Mouse (Mus musculus): ENCODE measurements around the gene Pkp3. TPM values are rescaled to one million over a fixed set of nuclear protein-coding genes. Genes with fewer than 3 reads are reported as not detected.
A peak's percentile ranks its signal among the peaks of the same experiment; 100 is the strongest.
"Not testable (repeated sequence)": the region's sequence is repeated elsewhere in the genome, so short reads cannot be mapped to it uniquely, and the experiment has no call there.

Gene Pkp3
- not detected for total RNA-seq (2022)

GRCm38 (mm10) chr7:141077841-141078240 is at the start of gene Pkp3:
Gene Pkp3 (plus strand): TSS chr7:141078218.
- DNase-seq (ENCODE audit: low spot score in 2 of 2): no peak

- no peak for DNase-seq (ENCODE audit: low spot score in 2 of 2)
Observed at GRCm38 (mm10) chr7:141028831-141029230, 49.2 kb upstream of the Pkp3 start, which contains the start of gene Gm17387. Gene Gm17387 (plus strand): TSS chr7:141029131.

- no peak for DNase-seq (ENCODE audit: low spot score in 2 of 2)
Observed at GRCm38 (mm10) chr7:141030390-141030789, 47.6 kb upstream of the Pkp3 start.

- no peak for DNase-seq (ENCODE audit: low spot score in 2 of 2)
Observed at GRCm38 (mm10) chr7:141032458-141033167, 45.4 kb upstream of the Pkp3 start.

GRCm38 (mm10) chr7:141036624-141037023 is 41.4 kb upstream of the Pkp3 start:
- not testable (repeated sequence) for DNase-seq (ENCODE audit: low spot score in 2 of 2)

- no peak for DNase-seq (ENCODE audit: low spot score in 2 of 2)
Observed at GRCm38 (mm10) chr7:141038090-141039032, 39.7 kb upstream of the Pkp3 start.

- DNase-seq (ENCODE audit: low spot score in 2 of 2): no peak
Observed at GRCm38 (mm10) chr7:141039386-141040107, 38.5 kb upstream of the Pkp3 start.

- no peak for DNase-seq (ENCODE audit: low spot score in 2 of 2)
Observed at GRCm38 (mm10) chr7:141040867-141041606, 37.0 kb upstream of the Pkp3 start.

- DNase-seq (ENCODE audit: low spot score in 2 of 2): peak; percentile 64 to 71
Observed at GRCm38 (mm10) chr7:141041661-141042060, 36.4 kb upstream of the Pkp3 start.

GRCm38 (mm10) chr7:141042539-141042938 is 35.5 kb upstream of the Pkp3 start:
- no peak for DNase-seq (ENCODE audit: low spot score in 2 of 2)

GRCm38 (mm10) chr7:141046931-141047580 is 31.0 kb upstream of the Pkp3 start:
- DNase-seq (ENCODE audit: low spot score in 2 of 2): peak; percentile 28 to 39

GRCm38 (mm10) chr7:141047581-141048225 is 30.3 kb upstream of the Pkp3 start:
- peak; percentile 66 to 81 for DNase-seq (ENCODE audit: low spot score in 2 of 2)

GRCm38 (mm10) chr7:141048226-141049218 is 29.5 kb upstream of the Pkp3 start:
- peak; percentile 80 to 87 for DNase-seq (ENCODE audit: low spot score in 2 of 2)

GRCm38 (mm10) chr7:141049326-141049725 is 28.7 kb upstream of the Pkp3 start:
- DNase-seq (ENCODE audit: low spot score in 2 of 2): no peak

GRCm38 (mm10) chr7:141051060-141051685 is 26.8 kb upstream of the Pkp3 start:
- no peak for DNase-seq (ENCODE audit: low spot score in 2 of 2)

GRCm38 (mm10) chr7:141052016-141052415 is 26.0 kb upstream of the Pkp3 start:
- DNase-seq (ENCODE audit: low spot score in 2 of 2): no peak

GRCm38 (mm10) chr7:141052421-141052820 is 25.6 kb upstream of the Pkp3 start:
- DNase-seq (ENCODE audit: low spot score in 2 of 2): no peak

GRCm38 (mm10) chr7:141055785-141056184 is 22.2 kb upstream of the Pkp3 start:
- DNase-seq (ENCODE audit: low spot score in 2 of 2): no peak

All from gastrocnemius, adult 8-10 months (tissue).